Mouse (Mus musculus) common myeloid progenitor, adult 5-6 weeks (primary cell): ENCODE measurements at regions not wholly inside any gene's neighbourhood (a gene's known extent, or its start where the extent isn't known, plus 50 kb on each side); places are given as distances from the start of the nearest gene placed in this dataset.

ENCODE experiments used
- ATAC-seq: replicated peaks from 2 replicates; pipeline ENCODE4 v1.8.0; 2016; ENCODE audit warnings: low read depth, mild to moderate bottlenecking, moderate TSS enrichment, inconsistent platforms; ENCODE audit not compliant: poor library complexity, severe bottlenecking

DNA sequence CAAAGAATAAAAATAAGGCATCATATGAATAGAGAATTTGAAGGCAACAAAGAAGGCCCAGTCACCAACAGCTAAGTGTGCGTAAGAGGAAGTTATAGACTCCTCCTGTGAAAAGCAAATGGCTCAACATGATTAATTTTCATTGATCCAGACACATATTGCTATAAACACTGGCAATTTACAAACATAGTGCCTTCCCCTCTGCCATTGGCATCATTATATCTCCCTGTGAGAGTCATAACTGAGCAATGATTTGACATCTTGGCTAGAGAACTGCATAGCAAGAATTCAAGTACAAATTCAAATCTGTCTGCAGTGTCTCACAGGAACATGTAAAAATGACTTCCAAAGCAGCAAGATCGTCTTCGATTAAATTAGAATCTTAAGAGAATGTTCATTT lies 167.2 kb upstream of the Mbnl1 start:
- no peak for ATAC-seq

GRCm38 (mm10) chr3:60310402-60310801 lies 162.2 kb upstream of the Mbnl1 start:
- ATAC-seq, result no peak

- no peak for ATAC-seq
Observed at GRCm38 (mm10) chr3:60311178-60311577, 161.5 kb upstream of the Mbnl1 start.

GRCm38 (mm10) chr3:60320213-60320936 lies 152.3 kb upstream of the Mbnl1 start:
- peak; percentile 100 for ATAC-seq

- ATAC-seq, result no peak
Observed at GRCm38 (mm10) chr3:60323514-60323913, 149.1 kb upstream of the Mbnl1 start.

GRCm38 (mm10) chr3:60324416-60324815 lies 148.2 kb upstream of the Mbnl1 start:
- ATAC-seq, result no peak

DNA sequence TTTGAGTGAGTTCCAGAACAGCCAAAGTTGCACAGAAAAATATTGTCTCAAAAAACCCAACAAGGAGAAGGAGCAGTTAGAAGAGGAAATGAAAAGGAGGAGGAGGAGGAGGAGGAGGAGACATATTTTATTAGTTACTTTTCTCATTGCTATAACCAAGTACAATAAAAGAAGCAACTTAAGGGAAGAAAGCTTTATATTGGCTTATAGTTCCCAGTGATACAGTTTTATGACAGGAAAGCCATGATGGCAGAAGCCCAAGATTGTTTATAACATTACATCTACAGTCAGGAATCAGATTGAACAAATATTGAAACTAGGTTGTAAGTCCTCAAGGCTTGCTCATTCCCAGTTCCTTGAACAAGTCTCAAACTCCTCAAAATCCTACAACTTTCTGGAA lies 147.7 kb upstream of the Mbnl1 start:
- no peak for ATAC-seq

GRCm38 (mm10) chr3:60332460-60332859 lies 140.2 kb upstream of the Mbnl1 start:
- no peak for ATAC-seq

GRCm38 (mm10) chr3:60333669-60334068 lies 139.0 kb upstream of the Mbnl1 start:
- ATAC-seq, result no peak

- no peak for ATAC-seq
Observed at GRCm38 (mm10) chr3:60334133-60334532, 138.5 kb upstream of the Mbnl1 start.

GRCm38 (mm10) chr3:60346390-60346789 lies 126.2 kb upstream of the Mbnl1 start:
- no peak for ATAC-seq

DNA sequence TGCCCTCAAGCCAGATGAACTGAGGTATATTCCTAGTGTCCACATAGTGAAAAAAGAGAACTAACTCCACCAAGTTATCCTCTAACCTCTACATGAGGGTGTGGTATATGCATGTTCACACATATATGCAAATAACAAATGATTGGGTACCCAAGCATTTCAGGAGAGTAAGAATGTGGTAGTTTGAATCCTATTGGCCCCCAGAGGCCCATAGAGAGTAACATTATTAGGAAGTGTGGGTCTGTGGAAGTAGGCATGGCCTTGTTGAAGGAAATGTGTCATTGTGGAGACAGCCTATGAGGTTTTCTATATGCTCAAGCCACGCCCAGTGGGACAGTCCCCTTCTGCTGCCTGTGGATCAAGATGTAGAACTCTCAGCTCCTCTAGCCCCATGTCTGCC lies 125.6 kb upstream of the Mbnl1 start:
- ATAC-seq, result no peak

DNA sequence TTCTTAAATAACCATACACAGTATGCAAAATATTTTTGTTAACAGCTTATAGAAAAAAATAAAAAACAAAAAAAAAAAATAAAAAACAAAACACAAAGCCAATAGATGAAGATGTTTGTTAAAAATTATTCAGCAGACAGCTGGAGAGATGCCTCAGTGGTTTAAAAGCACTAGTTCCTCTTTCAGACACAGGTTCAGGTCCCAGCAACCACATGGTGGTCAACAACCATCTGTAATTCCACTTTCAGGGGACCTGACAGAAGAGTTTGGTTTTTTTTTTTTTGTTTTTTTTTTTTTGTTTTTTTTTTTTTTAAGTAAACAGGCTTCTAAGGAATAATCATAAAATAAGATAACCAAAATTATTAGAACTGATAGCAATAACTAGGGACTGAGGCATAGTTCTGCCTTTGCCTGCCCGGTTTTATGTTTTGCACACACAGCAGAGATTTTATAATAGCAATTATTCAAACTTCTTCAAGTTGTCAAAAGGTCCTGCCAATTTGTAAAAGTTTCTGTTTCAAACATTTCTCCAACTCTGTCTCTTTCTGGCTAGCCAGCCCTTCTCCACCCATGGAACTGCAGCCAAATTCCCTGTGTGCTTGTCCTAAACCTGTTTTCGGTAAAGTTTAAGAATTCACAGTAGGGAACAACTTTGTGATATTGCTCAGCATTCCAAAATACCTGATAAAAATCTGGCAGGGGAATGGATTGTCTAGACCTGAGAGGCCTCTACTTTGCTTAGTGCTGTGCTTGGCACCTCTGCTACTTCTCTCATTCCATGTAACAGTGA lies 101.3 kb upstream of the Mbnl1 start:
- ATAC-seq, result peak; percentile 81

- ATAC-seq, result peak; percentile 47
Observed at GRCm38 (mm10) chr3:60373662-60374061, 99.0 kb upstream of the Mbnl1 start.

DNA sequence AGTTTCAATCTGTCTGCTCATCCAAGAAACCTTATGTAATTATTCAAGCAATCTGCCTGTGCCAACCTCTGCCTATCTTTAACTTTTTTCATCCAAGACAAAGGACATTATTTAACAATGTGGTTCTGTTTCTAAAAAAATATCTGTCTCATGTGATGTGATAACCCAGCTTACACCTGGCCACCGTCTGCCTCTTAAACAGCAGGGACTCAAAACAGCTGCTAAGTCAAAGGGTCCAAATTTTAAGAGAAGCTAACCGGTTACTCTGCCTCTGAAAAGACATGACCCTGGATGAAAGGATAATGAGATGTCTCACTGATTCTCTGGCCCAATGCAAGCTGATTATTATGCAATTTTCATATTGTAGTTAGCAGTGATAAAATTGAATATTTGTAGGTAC lies 84.0 kb upstream of the Mbnl1 start:
- ATAC-seq, result no peak

DNA sequence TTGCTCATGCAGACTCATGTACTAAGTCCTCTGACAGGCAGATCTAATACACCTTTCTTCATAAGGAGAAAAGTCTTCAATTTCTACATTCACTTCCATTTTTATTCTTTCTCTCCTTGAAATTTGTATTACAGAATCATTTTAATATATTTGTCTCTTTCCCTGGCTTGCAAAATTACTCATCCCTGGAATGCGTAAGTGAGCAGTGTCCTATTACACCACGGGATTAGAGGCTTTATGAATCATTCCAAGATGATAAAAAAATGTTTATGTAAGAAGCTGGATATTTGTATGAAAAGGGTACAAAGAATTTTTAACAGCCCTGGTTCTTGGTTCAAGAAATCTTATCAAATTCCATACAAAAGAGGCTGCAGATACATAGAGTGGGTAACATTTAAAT lies 83.6 kb upstream of the Mbnl1 start:
- ATAC-seq, result no peak

DNA sequence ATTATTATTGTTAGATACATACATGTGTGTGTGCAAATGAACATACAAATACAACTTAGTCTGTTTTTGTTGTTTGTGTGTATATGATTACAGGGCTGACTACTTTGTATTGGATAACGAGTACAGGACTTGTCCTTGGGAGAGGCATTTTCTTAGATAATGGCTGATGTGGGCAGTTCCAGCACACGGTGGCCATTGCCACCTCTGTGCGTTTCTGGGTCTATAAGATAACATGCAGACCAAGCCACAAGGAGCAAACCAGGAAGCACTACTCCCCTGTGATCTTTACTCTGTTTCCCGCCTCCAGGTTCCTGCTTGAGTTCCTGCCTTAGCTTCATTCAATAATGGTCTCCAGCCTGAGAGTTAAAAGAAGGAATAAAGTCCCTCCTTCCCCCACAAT lies 77.3 kb upstream of the Mbnl1 start:
- peak; percentile 99 for ATAC-seq

GRCm38 (mm10) chr3:60396971-60397370 lies 75.7 kb upstream of the Mbnl1 start:
- no peak for ATAC-seq

GRCm38 (mm10) chr3:60398796-60399195 lies 73.8 kb upstream of the Mbnl1 start:
- ATAC-seq, result no peak

DNA sequence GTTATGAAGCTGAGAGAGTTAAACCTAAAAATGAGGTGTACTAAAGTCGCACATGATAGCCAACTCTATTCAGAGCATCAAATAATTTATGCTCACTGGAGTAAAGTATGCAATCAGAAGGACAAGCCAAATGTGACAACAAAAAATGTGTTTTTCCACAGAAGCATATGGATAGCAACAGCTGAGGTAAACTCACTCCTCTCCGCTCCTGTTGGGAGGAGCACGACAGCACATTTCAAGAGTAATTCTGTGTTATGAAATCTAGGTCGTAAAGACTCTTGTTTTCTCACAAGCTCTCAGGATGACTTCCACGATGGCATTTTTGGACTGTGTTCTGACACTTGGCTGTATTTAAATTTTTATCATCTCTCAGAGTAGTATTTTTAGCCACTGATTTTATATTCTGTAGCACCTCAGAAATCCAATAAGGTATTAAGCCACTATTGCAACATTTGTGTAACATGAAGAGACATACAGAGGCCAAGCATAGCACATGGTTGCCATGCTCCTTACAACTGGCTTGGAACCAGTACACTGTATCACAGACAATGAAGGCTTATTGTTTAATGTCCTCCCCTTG lies 70.3 kb upstream of the Mbnl1 start:
- ATAC-seq, result no peak

GRCm38 (mm10) chr3:60407426-60407825 lies 65.2 kb upstream of the Mbnl1 start:
- peak; percentile 36; the same call in 1 of the 2 replicates for ATAC-seq
